Mouse (Mus musculus) spleen, postnatal 0 days (tissue): ENCODE data around the gene Olfr828. TPM values are rescaled to one million over a fixed set of nuclear protein-coding genes. Genes with fewer than 3 reads are reported as not detected.

Experiments used
- polyA plus RNA-seq: library from polyadenylated mRNA; unstranded; fragments of >200 nt; fragmentation: Nextera tagmentation; extraction: Ambion mirVana; gene quantifications from 2 replicates; pipeline ENCODE4 v1.2.1, GENCODE M21; 2015

The Olfr828 gene
- not detected in 2 replicates for polyA plus RNA-seq

DNA sequence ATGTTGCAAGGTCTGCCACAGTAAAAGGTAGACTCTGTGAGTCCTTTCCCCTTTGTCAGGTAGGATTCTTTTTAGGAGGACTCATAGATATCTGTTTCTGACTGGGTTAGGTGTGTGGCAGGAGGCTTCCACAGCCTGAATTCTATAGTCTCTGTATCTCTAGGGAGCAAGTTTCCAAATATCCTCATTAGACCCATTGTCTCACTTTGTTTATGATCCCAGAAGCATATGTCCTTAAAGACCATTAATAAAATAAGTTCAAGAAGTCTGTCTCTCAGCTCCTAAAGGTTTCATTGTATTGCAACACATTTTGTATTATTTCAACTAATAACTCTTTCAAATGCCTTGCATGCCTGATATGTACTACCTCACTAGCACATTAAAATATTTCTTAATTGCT, at the start of gene Olfr828:
Gene Olfr828 (minus strand): TSS at position 101 of the 400 bp plus-strand sequence.

DNA sequence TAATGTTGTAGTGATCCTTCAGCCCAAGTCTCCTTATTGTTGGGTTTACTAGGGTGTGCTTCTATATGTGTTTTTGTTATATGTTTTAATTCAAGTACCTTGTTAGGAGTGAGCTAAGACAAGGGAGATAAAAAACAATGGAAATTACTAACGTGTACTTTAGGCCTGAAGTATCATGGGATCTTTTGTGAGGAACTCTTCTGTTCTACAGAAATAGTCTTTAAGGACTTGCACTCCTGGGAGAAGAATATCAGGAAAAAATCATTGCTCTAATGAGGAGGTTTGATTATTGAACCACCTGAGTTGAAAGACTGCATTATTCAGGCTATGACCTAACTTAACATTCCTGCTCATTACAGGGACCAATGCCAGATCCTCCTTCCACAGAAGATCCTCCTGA, 35.3 kb upstream of the Olfr828 start, which contains the start of gene Olfr829:
Gene Olfr829 (plus strand): TSS at position 301 of the 400 bp plus-strand sequence.

Other genes starting within 250 kb of the Olfr828 start
- 1.8 and 3.1 TPM in 2 replicates for gene Muc16, start 145.0 kb downstream of the Olfr828 start, polyA plus RNA-seq
- gene Olfr24, start 55.5 kb downstream of the Olfr828 start, polyA plus RNA-seq = not detected in 2 replicates
- not detected in 2 replicates for gene Olfr829, start 35.4 kb upstream of the Olfr828 start, polyA plus RNA-seq
- not detected in 2 replicates for gene Olfr830, start 55.2 kb upstream of the Olfr828 start, polyA plus RNA-seq
- not detected in 2 replicates for gene Olfr832, start 117.6 kb upstream of the Olfr828 start, polyA plus RNA-seq
- gene Olfr834, start 168.5 kb upstream of the Olfr828 start, polyA plus RNA-seq = not detected in 2 replicates
- not detected in 2 replicates for gene Olfr835, start 213.2 kb upstream of the Olfr828 start, polyA plus RNA-seq